Mouse (Mus musculus): ENCODE results near the gene Swsap1. TPM values are rescaled to one million over a fixed set of nuclear protein-coding genes. Genes with fewer than 3 reads are reported as not detected.

The Swsap1 gene
- polyA plus RNA-seq, 1 experiment from 2014 or later, result 8.1 TPM

DNA sequence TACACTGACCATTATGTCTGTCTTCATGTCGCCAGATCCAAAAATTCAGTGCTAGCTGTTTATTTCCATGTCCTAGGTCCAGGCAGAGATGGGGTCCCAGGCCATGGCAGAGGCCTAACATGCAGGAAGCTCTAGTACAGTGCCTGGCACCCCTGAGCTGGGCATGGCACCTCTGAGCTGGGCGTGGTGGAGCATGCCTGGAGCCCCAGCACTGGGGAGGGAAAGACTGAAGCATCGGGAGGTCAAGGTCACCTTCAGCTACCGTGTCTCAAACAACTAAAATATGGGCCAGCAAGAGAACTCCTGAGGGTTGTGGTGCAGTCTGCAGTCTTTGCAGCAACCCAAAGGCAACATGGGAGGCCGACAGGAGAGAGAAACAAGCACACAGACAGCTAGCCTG, 2.8 kb downstream of the Swsap1 start:
- peaks cover 21% of the 10 kb centered on the region for H3K4me1 ChIP-seq (ENCODE audit: control insufficient read depth, insufficient read depth, low read depth, low read length)
- peaks cover 32% of the 10 kb centered on the region for H3K27me3 ChIP-seq (replicated peaks; ENCODE audit: control insufficient read depth, insufficient read depth, low read length)
- no peaks in the 10 kb centered on the region for H3K36me3 ChIP-seq (ENCODE audit: control insufficient read depth, insufficient read depth, low read length)
- no peak overlapping the region for H3K4me2 ChIP-seq (ENCODE audit: low read length)
- no peak overlapping the region for H3K4me3 ChIP-seq (ENCODE audit: low read length)
- no peaks in the 10 kb centered on the region for H3K9me3 ChIP-seq (ENCODE audit: control insufficient read depth, low read length)
- no peak for ATAC-seq
- H3K27ac ChIP-seq (ENCODE audit: low read depth, low read length), result no peak overlapping the region
- 93% methylated on average over 5 of the region's 5 CpGs for WGBS
- no peak overlapping the region for H3K9ac ChIP-seq (ENCODE audit: low read depth, low read length)

DNA sequence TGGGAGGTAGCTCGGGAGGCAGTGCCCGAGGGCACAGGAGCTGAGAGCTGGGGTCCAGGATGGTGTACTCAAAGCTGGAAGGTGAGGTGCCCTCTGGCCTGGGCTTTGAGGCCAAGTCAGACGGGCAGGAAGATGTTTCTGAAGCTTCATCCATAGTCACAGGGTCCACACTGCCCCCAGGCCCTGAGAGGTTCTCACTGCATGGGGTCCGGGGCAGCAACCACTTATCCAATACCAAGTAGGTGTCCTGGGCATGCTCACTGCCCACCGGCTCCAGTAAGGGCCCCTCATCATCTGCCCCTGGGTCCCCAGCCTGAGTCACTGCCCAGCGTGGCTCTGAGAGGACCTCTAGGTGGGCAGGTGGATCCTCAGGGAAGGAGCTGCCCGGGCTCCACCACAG, 3.7 kb downstream of the Swsap1 start:
- Histone ChIP-seq H3K9me3 (ENCODE audit: control insufficient read depth, low read length) (no peaks in the 10 kb centered on the region), H3K4me2 (ENCODE audit: low read length) (no peak overlapping the region), H3K9ac (ENCODE audit: low read depth, low read length) (no peak overlapping the region), H3K36me3 (ENCODE audit: control insufficient read depth, insufficient read depth, low read length) (no peaks in the 10 kb centered on the region), H3K4me1 (ENCODE audit: control insufficient read depth, insufficient read depth, low read depth, low read length) (peaks cover 20% of the 10 kb centered on the region), H3K27ac (ENCODE audit: low read depth, low read length) (no peak overlapping the region), H3K4me3 (ENCODE audit: low read length) (no peak overlapping the region), H3K27me3 (replicated peaks; ENCODE audit: control insufficient read depth, insufficient read depth, low read length) (peaks cover 35% of the 10 kb centered on the region)
- WGBS, result 86% methylated on average over 7 of the region's 7 CpGs
- no peak for ATAC-seq

DNA sequence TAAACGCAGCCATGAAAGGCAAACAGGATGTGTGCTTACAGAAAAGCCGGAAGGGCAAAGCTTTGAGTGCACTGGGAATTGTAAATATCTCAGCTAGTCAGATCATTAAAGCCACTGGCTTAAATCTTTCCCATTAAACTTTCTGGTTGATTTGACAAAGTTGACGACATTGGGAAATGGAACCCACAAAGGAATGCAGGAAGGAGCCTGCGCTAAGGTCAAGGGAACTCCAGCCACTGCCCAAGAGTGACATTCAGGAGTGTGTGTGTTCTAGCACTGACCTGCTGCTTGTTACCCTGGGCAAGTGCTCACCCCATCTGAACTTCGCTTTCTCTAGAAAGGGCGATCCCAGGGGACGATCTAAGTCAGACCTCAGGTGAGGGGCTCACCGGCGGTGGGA, 4.6 kb downstream of the Swsap1 start:
- no peak for ATAC-seq
- no peak overlapping the region for H3K4me2 ChIP-seq (ENCODE audit: low read length)
- peaks cover 20% of the 10 kb centered on the region for H3K4me1 ChIP-seq (ENCODE audit: control insufficient read depth, insufficient read depth, low read depth, low read length)
- H3K27me3 ChIP-seq (replicated peaks; ENCODE audit: control insufficient read depth, insufficient read depth, low read length), result peaks cover 35% of the 10 kb centered on the region
- 59% methylated on average over 9 of the region's 9 CpGs for WGBS
- no peaks in the 10 kb centered on the region for H3K9me3 ChIP-seq (ENCODE audit: control insufficient read depth, low read length)
- no peak overlapping the region for H3K4me3 ChIP-seq (ENCODE audit: low read length)
- H3K9ac ChIP-seq (ENCODE audit: low read depth, low read length), result no peak overlapping the region
- H3K27ac ChIP-seq (ENCODE audit: low read depth, low read length), result no peak overlapping the region
- H3K36me3 ChIP-seq (ENCODE audit: control insufficient read depth, insufficient read depth, low read length), result no peaks in the 10 kb centered on the region

GRCm38 (mm10) chr9:21960558-21961208, 5.1 kb downstream of the Swsap1 start:
- H3K9me3 ChIP-seq (ENCODE audit: control insufficient read depth, low read length), result no peaks in the 10 kb centered on the region
- peaks cover 20% of the 10 kb centered on the region for H3K4me1 ChIP-seq (ENCODE audit: control insufficient read depth, insufficient read depth, low read depth, low read length)
- H3K4me3 ChIP-seq (ENCODE audit: low read length), result no peak overlapping the region
- 11% methylated on average over 26 of the region's 26 CpGs for WGBS
- no peak overlapping the region for H3K4me2 ChIP-seq (ENCODE audit: low read length)
- H3K36me3 ChIP-seq (ENCODE audit: control insufficient read depth, insufficient read depth, low read length), result no peaks in the 10 kb centered on the region
- peaks cover 35% of the 10 kb centered on the region for H3K27me3 ChIP-seq (replicated peaks; ENCODE audit: control insufficient read depth, insufficient read depth, low read length)
- H3K9ac ChIP-seq (ENCODE audit: low read depth, low read length), result no peak overlapping the region
- H3K27ac ChIP-seq (ENCODE audit: low read depth, low read length), result no peak overlapping the region
- no peak for ATAC-seq

GRCm38 (mm10) chr9:21961366-21961980, 5.9 kb downstream of the Swsap1 start:
- Histone ChIP-seq H3K27me3 (replicated peaks; ENCODE audit: control insufficient read depth, insufficient read depth, low read length) (peaks cover 35% of the 10 kb centered on the region), H3K9me3 (ENCODE audit: control insufficient read depth, low read length) (no peaks in the 10 kb centered on the region), H3K4me1 (ENCODE audit: control insufficient read depth, insufficient read depth, low read depth, low read length) (peaks cover 17% of the 10 kb centered on the region), H3K27ac (ENCODE audit: low read depth, low read length) (no peak overlapping the region), H3K36me3 (ENCODE audit: control insufficient read depth, insufficient read depth, low read length) (no peaks in the 10 kb centered on the region), H3K4me3 (ENCODE audit: low read length) (peak overlapping the region; percentile 41), H3K4me2 (ENCODE audit: low read length) (peak overlapping the region; percentile 59), H3K9ac (ENCODE audit: low read depth, low read length) (peak overlapping the region; percentile 41; the same call in 1 of the 2 replicates)
- ATAC-seq, result no peak
- WGBS, result 2% methylated on average over 35 of the region's 35 CpGs

- ATAC-seq, result no peak
- H3K27me3 ChIP-seq (replicated peaks; ENCODE audit: control insufficient read depth, insufficient read depth, low read length), result peaks cover 35% of the 10 kb centered on the region
- H3K27ac ChIP-seq (ENCODE audit: low read depth, low read length), result no peak overlapping the region
- H3K36me3 ChIP-seq (ENCODE audit: control insufficient read depth, insufficient read depth, low read length), result no peaks in the 10 kb centered on the region
- H3K4me1 ChIP-seq (ENCODE audit: control insufficient read depth, insufficient read depth, low read depth, low read length), result peaks cover 15% of the 10 kb centered on the region
- peak overlapping the region; percentile 41 for H3K9ac ChIP-seq (ENCODE audit: low read depth, low read length)
- 0% methylated on average over 15 of the region's 15 CpGs for WGBS
- H3K9me3 ChIP-seq (ENCODE audit: control insufficient read depth, low read length), result no peaks in the 10 kb centered on the region
- peak overlapping the region; percentile 41 for H3K4me3 ChIP-seq (ENCODE audit: low read length)
- peak overlapping the region; percentile 59 for H3K4me2 ChIP-seq (ENCODE audit: low read length)
Observed at GRCm38 (mm10) chr9:21962010-21962409, 6.5 kb downstream of the Swsap1 start.

DNA sequence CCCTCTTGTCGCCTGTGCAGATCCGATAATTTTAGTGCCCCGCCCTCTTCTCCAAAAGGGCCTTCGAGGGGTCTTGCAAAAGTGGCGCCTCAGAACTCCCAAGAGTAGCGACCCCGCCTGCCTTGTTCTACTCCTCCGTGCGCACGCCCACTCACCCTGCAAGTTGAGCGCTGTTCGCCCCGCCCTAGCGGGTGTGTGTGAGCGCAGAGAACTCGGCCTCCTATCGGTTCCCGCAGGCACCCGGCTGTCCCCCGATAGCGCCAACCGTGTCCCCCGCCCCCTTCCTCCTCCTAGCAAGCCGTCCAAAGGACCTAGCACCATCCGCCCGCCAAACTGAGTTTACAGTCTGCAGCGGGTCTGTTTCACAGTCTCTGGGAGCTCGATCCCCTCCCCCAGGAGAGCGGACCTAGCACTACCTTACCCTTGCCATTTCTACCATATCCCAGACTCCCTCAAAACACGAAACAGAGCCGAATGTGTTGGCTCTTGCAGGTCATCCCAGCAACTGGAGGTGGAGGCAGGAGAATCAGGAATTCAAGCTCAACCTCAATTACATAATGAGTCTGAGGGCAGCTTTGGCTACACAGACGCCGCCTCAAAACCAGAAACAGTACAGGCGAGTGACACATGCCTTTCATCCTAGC, 7.0 kb downstream of the Swsap1 start:
- Histone ChIP-seq H3K4me2 (ENCODE audit: low read length) (peak overlapping the region; percentile 59), H3K9me3 (ENCODE audit: control insufficient read depth, low read length) (no peaks in the 10 kb centered on the region), H3K36me3 (ENCODE audit: control insufficient read depth, insufficient read depth, low read length) (no peaks in the 10 kb centered on the region), H3K4me3 (ENCODE audit: low read length) (peak overlapping the region; percentile 41), H3K9ac (ENCODE audit: low read depth, low read length) (peak overlapping the region; percentile 41), H3K27me3 (replicated peaks; ENCODE audit: control insufficient read depth, insufficient read depth, low read length) (peaks cover 35% of the 10 kb centered on the region), H3K27ac (ENCODE audit: low read depth, low read length) (no peak overlapping the region), H3K4me1 (ENCODE audit: control insufficient read depth, insufficient read depth, low read depth, low read length) (peaks cover 15% of the 10 kb centered on the region)
- 4% methylated on average over 31 of the region's 34 CpGs for WGBS
- ATAC-seq, result peak; percentile 28; the same call in 1 of the 2 replicates

DNA sequence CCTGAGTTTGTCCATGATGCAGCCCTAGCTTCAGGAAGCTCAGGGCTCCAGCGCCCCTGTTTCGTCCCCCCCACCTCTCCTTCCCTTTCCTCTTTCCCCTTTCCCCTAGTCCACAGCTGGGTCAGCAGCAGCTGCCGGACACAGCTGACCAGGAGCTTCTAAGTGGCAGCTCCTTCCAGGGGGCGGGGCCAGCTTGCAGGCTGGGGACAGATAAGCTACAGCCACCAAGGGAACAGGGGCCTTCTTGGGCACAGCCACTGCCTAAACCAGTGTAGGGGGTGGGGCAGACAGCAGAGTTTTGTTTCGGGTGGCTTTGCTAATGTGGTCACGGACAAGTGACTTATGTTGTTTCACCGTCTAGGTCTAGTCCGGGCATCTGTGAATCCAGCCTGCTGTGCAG, 7.9 kb downstream of the Swsap1 start, which contains the start of gene Epor:
TSS of gene Epor (minus strand) at position 90 of the 400 bp plus-strand sequence.
- peak; percentile 35; the same call in 1 of the 2 replicates for ATAC-seq
- H3K9ac ChIP-seq (ENCODE audit: low read depth, low read length), result peak within 1 kb of the TSS; percentile 41
- H3K27me3 ChIP-seq (replicated peaks; ENCODE audit: control insufficient read depth, insufficient read depth, low read length), result peaks cover 35% of the 10 kb centered on the region

GRCm38 (mm10) chr9:21968883-21969282, 13.3 kb downstream of the Swsap1 start:
- Histone ChIP-seq H3K9me3 (ENCODE audit: control insufficient read depth, low read length) (no peaks in the 10 kb centered on the region), H3K27ac (ENCODE audit: low read depth, low read length) (no peak overlapping the region), H3K36me3 (ENCODE audit: control insufficient read depth, insufficient read depth, low read length) (no peaks in the 10 kb centered on the region), H3K4me1 (ENCODE audit: control insufficient read depth, insufficient read depth, low read depth, low read length) (no peaks in the 10 kb centered on the region), H3K27me3 (replicated peaks; ENCODE audit: control insufficient read depth, insufficient read depth, low read length) (no peaks in the 10 kb centered on the region; the same call in 1 of the 2 replicates), H3K9ac (ENCODE audit: low read depth, low read length) (no peak overlapping the region), H3K4me2 (ENCODE audit: low read length) (no peak overlapping the region), H3K4me3 (ENCODE audit: low read length) (no peak overlapping the region)
- 69% methylated on average over 6 of the region's 6 CpGs for WGBS
- no peak for ATAC-seq

More for the DNA sequence above, 7.9 kb downstream of the Swsap1 start, which contains the start of gene Epor:
- Histone ChIP-seq H3K4me2 (ENCODE audit: low read length) (peak within 1 kb of the TSS; percentile 59), H3K4me1 (ENCODE audit: control insufficient read depth, insufficient read depth, low read depth, low read length) (peaks cover 15% of the 10 kb centered on the region), H3K27ac (ENCODE audit: low read depth, low read length) (no peak within 1 kb of the TSS), H3K36me3 (ENCODE audit: control insufficient read depth, insufficient read depth, low read length) (no peaks in the 10 kb centered on the region), H3K4me3 (ENCODE audit: low read length) (peak within 1 kb of the TSS; percentile 41), H3K9me3 (ENCODE audit: control insufficient read depth, low read length) (no peaks in the 10 kb centered on the region)
- WGBS, result 14% methylated on average over 8 of the region's 8 CpGs
